Mouse (Mus musculus) frontal cortex, adult 2 months (tissue): ENCODE measurements around the gene Gemin2. TPM values are rescaled to one million over a fixed set of nuclear protein-coding genes. Genes with fewer than 3 reads are reported as not detected.
A peak's percentile ranks its signal among the peaks of the same experiment; 100 is the strongest.
"Not testable (repeated sequence)": the region's sequence is repeated elsewhere in the genome, so short reads cannot be mapped to it uniquely, and the experiment has no call there.

Source experiments
- DNase-seq, 2 experiments: peaks; one replicate each; pipeline ENCODE4 v3.0.0; 2022; ENCODE audit warnings: low spot score in 1 of 2; ENCODE audit errors: extremely low spot score in 1 of 2
- polyA plus RNA-seq: library from polyadenylated mRNA; depleted of rRNA; stranded (reverse); fragments of >200 nt; gene quantifications from 2 replicates; pipeline ENCODE4 v1.2.3, GENCODE M21; 2012; rRNA removed

The Gemin2 gene
- polyA plus RNA-seq, result 8.1 and 8.3 TPM in 2 replicates

DNA sequence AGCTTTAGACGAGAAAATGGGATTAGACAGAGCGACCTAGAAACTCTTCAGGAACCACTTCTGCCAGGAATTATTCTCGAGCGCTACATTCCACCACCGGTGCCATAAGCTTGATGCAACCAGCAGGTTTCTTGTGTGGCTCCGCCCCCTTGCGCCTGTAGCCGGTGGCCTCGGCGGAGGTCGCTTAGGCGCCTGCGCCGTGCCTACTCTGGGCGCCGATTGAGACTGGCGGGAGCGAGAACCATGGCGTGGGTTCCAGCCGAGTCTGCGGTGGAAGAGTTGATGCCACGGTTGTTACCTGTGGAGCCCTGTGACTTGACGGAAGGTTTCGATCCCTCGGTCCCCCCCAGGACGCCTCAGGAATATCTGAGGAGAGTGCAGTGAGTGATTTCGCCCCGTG lies at the start of gene Gemin2:
Gene Gemin2 (plus strand): TSS at position 160 of the 400 bp plus-strand sequence.
- DNase-seq, result peak; percentile 79 to 92

GRCm38 (mm10) chr12:58964583-58964982 lies 48.6 kb upstream of the Gemin2 start:
- DNase-seq, result peak in 1 of 2 experiments; percentile 47

GRCm38 (mm10) chr12:58976966-58977365 lies 36.2 kb upstream of the Gemin2 start:
- DNase-seq, result no peak

DNA sequence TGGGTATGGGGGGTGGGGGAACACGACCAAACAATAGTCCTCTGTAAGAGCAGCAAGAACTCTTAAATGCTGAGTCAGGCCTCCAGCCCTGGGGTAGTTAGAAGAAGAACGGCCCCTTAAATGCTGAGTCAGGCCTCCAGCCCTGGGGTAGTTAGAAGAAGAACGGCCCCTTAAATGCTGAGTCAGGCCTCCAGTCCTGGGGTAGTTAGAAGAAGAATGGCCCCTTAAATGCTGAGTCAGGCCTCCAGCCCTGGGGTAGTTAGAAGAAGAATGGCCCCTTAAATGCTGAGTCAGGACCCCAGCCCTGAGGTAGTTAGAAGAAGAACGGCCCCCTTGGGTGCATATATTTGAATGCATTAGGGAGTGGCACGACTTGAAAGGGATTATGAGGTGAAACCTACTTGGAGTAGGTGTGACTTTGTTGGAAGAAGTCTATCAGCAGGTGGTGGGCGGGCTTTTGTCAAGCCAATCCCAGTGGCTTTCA lies 32.0 kb upstream of the Gemin2 start:
- not testable (repeated sequence) for DNase-seq

GRCm38 (mm10) chr12:58985766-58986165 lies 27.4 kb upstream of the Gemin2 start:
- DNase-seq, result no peak

DNA sequence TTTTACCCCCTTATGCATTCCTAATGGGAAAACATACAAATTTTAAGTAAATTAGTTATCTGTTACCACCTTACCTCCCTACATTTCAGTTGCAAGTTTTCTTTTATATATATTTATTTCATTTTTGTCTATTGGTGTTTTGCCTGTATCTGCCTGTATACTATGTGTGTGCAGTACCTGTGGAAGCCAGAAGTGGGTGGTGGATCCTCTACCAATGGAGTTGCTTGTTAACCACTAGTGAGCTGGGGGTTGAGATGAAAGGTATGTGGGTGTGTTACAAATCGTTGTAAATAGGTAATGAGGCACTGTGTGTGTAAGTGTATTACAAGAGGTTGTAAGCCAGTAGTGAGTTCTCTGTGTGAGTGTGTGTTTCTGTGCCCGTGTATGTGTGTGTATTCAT lies 2.7 kb upstream of the Gemin2 start:
- DNase-seq, result no peak

- no peak for DNase-seq
Measured at GRCm38 (mm10) chr12:59011275-59011843, 1.8 kb upstream of the Gemin2 start.

- DNase-seq, result peak; percentile 96 to 98
Measured at GRCm38 (mm10) chr12:59011844-59012709, 1.1 kb upstream of the Gemin2 start, which contains the start of gene Sec23a. Gene Sec23a (minus strand): TSS chr12:59012017.

DNA sequence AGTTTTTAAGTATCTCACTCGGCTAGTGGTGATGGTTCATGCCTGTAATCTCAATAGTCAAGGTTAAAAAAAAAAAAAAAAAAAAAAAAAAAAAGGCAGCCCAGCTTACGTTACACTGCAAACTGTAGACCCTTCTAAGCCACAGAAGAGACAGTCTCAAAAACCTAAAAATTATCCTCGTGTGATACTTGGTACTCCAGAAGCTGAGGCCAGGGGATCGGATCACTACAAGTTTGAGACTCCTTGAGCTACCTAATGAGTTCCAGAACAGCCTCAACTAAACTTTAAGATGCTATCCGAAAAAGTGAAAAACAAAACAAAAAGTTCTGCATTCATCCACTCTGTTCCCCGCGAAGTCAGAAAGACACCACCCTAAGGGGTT lies 492 bp upstream of the Gemin2 start:
- no peak for DNase-seq

DNA sequence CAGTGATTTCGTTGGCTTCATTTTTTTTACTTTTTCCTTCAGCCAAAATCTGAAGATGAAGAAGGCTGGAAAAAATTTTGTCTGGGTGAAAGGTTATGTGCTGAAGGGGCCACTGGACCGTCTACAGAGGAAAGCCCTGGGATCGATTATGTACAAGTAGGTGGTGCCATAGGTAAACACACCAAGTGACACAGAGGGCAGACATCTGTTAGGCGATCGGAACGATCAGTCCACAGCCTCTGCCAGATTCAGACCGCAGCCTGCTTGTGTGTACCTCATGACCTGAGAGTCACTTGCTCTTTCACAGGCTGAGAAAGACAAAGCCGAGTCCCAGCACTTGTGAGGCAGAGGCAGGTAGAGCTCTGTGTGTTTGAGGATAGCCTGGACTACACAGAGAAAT lies 4.8 kb downstream of the Gemin2 start:
- no peak for DNase-seq

- DNase-seq, result no peak
Measured at GRCm38 (mm10) chr12:59019891-59020290, 6.7 kb downstream of the Gemin2 start.

GRCm38 (mm10) chr12:59021306-59021705 lies 8.1 kb downstream of the Gemin2 start:
- no peak for DNase-seq

- no peak for DNase-seq
Measured at GRCm38 (mm10) chr12:59032101-59032500, 18.9 kb downstream of the Gemin2 start.

DNA sequence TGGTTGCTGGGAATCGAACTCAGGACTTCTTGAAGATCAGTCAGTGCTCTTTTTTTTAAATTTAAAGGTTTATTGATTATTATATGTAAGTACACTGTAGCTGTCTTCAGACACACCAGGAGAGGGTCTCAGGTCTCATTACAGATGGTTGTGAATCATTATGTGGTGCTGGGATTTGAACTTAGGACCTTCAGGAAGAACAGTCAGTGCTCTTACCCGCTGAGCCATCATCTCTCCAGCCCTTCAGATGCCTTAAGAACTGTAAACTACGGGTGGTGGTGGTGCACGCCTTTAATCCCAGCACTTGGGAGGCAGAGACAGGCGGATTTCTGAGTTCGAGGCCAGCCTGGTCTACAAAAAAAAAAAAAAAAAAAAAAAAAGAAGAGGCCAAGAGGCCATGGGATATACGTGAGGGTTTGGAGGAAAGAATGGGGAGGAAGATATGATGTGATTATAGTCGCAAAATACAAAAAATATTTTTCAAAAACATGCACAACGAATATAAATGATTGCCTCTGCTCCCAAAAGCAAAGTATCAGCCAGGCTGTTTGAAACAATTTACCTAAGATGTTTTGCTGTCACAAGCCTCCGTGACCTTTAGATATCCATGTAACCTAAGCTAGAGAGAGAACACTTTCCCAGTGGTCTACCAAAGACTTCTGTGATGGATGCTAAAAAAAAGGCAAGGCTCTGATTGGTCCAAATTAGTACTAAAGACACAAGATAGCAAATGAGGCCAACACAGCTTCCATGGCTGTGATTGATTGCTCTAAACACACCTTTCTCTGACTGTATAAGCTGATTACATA lies 26.2 kb downstream of the Gemin2 start:
- DNase-seq, result no peak

- DNase-seq, result no peak
Measured at GRCm38 (mm10) chr12:59039971-59040844, 27.0 kb downstream of the Gemin2 start.

DNA sequence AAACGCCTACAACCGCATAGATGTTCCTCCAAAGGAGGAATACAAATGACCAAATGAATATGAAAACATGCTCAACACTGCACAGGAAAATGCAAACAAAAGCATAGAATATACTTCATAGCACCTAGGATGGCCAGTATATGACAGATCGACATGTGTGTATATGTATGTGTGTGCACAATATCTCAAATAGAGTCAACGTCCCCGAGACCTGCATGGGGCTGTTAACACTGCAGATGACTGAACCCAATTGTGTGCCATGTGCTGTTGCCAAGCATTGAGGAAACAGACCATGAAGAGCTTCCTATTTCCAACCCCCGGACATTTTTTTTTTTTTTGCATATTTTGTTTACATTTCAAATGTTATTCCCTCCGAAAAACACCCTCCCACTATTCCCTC lies 27.7 kb downstream of the Gemin2 start:
- DNase-seq, result no peak

DNA sequence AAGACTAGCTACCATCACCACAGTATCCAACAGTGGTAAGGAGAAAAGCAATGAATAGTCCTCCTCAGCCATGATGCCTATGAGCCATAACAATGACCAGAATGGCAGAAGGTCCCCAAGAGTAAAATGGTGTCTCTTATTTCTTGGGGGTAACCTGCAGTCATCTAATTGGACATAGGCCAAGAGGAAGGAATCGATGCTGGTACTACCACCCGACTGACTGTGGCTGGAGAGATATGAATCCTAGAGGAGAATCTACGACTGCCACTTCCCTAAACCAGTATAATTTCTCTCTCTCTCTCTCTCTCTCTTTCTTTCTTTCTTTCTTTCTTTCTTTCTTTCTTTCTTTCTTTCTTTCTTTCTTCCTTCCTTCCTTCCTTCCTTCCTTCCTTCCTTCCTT lies 39.3 kb downstream of the Gemin2 start:
- DNase-seq, result no peak

- no peak for DNase-seq
Measured at GRCm38 (mm10) chr12:59053166-59053565, 40.0 kb downstream of the Gemin2 start.

GRCm38 (mm10) chr12:59053976-59054375 lies 40.8 kb downstream of the Gemin2 start:
- DNase-seq, result no peak
